Mouse (Mus musculus): ENCODE results near the gene Gm10647.

DNA sequence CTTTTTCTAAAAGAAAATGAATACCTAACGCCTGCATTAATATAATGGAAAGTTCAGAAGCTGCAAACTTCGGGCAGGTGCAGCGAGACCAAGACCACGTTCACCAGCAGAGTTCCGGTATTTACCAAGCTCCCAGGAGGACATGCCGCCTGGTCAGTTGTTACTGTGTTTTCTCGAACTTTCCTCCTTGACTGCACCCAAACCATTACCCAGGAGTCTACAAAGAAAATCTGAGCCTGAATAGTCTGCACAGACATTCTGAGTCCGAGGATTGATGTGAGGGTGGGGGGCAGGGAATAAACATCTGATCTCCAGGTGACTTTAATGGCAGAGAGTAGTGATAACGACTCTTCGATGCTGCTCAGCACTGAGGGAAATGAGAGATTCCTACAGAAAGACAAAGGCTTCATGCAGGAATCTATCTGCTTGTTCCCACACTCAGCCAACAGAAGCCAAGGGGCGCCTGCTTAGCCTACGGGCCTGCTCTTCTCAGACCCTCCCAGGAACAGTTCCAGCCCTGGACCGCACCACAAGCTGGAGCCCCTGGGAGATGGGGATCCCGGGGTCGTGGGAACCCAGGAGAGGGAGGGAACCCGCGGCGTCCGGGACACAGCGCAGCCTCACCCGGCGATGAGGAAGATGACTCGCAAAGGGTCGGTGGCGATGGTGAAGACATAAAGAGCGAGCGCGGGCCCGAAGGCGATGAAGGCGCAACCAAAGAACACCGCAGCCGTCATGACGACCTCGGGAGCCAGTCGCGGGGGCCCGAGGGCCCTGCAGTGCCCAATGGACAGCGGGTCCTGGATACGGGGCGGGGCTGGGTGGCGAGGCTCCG is 2.0 kb upstream of the Gm10647 start:
- no peak for TF ChIP-seq TAL1 (IDR thresholded peaks at IDR 0.05; ENCODE audit: low read length)
- TF ChIP-seq GATA1 (IDR thresholded peaks at IDR 0.05; ENCODE audit: low read length) = no peak

Data from erythroblast, embryonic 14.5 days (primary cell).